Mouse (Mus musculus) liver, embryonic 16.5 days (tissue): ENCODE measurements around the gene Zc3h12c. TPM values are rescaled to one million over a fixed set of nuclear protein-coding genes. Genes with fewer than 3 reads are reported as not detected.

ENCODE experiments used
- ATAC-seq: fragments of 200-750 bp; cut with Nextera tagmentation; 2 replicates; pipeline ENCODE4 v1.8.0; 2017; ENCODE audit warnings: low read depth, mild to moderate bottlenecking, moderate number of reproducible peaks, moderate library complexity
- H3K27ac ChIP-seq: fragments of 300-500 bp; sonication (generic); 2 replicates; pipeline ENCODE4 v1.5.1; 2014; ENCODE audit warnings: mild to moderate bottlenecking, low read length
- H3K27me3 ChIP-seq: fragments of 300-500 bp; sonication (generic); 2 replicates; pipeline ENCODE4 v1.6.1; 2014; ENCODE audit warnings: low read depth, low read length, mixed read lengths; ENCODE audit not compliant: control insufficient read depth, insufficient read depth
- H3K36me3 ChIP-seq: fragments of 300-500 bp; sonication (generic); 2 replicates; pipeline ENCODE4 v1.6.1; 2014; ENCODE audit warnings: mild to moderate bottlenecking; ENCODE audit not compliant: control insufficient read depth, insufficient read depth
- H3K4me1 ChIP-seq: fragments of 300-500 bp; sonication (generic); 2 replicates; pipeline ENCODE4 v1.6.1; 2014; ENCODE audit warnings: low read depth, low read length, mixed read lengths; ENCODE audit not compliant: control insufficient read depth
- H3K4me2 ChIP-seq: fragments of 300-500 bp; sonication (generic); 2 replicates; pipeline ENCODE4 v1.6.1; 2014; ENCODE audit warnings: low read depth, low read length, mixed read lengths
- H3K4me3 ChIP-seq: fragments of 300-500 bp; sonication (generic); 2 replicates; pipeline ENCODE4 v1.5.1; 2014; ENCODE audit warnings: low read depth, mild to moderate bottlenecking, low read length
- H3K9ac ChIP-seq: fragments of 300-500 bp; sonication (generic); 2 replicates; pipeline ENCODE4 v1.6.1; 2014; ENCODE audit warnings: low read depth, low read length
- H3K9me3 ChIP-seq: fragments of 300-500 bp; sonication (generic); replicated peaks from 2 replicates; pipeline ENCODE4 v1.6.1; 2016; ENCODE audit warnings: low read length; ENCODE audit not compliant: control insufficient read depth
- WGBS: fragments of 180-500 bp; shearing (Covaris S2); extraction: QIAGEN DNeasy Blood & Tissue Kit; methylation state at CpG from one replicate; pipeline ENCODE4 v1.1.7; 2014; ENCODE audit not compliant: insufficient replicate concordance; 5-methylcytosine and 5-hydroxymethylcytosine counted together
- polyA plus RNA-seq: library from polyadenylated mRNA; unstranded; fragments of >200 nt; fragmentation: Nextera tagmentation; extraction: Ambion mirVana; gene quantifications from 2 replicates; pipeline ENCODE4 v1.2.1, GENCODE M21; 2015

The Zc3h12c gene
- polyA plus RNA-seq, 1 experiment from 2014 or later: 0.44 TPM

DNA sequence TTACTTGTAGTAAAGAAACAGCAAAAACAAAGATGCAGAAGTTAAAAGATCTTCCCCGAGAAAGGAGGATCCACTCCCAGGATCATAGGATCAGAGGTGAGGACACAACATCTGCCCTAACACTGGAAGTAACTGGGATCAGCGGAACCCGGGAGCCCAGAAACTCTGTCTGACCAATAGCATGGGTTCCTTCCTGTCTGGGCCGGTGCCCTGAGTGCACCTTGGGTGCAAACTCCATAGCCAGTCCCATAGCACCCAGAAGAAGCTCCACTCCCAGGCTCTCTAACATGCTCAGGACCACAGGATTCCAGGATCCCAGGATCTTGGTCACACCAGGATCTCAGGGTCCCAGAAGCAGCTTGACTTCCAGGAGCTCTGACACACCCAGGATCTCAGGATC lies 13.0 kb downstream of the Zc3h12c start:
- Histone ChIP-seq H3K4me1 (no peaks in the 10 kb centered on the region), H3K4me2 (no peak overlapping the region), H3K4me3 (no peak overlapping the region), H3K9ac (no peak overlapping the region), H3K27me3 (no peaks in the 10 kb centered on the region), H3K36me3 (no peaks in the 10 kb centered on the region), H3K9me3 (no peaks in the 10 kb centered on the region), H3K27ac (no peak overlapping the region)
- no peak for ATAC-seq
- 70% methylated on average over 4 of the region's 4 CpGs for WGBS

DNA sequence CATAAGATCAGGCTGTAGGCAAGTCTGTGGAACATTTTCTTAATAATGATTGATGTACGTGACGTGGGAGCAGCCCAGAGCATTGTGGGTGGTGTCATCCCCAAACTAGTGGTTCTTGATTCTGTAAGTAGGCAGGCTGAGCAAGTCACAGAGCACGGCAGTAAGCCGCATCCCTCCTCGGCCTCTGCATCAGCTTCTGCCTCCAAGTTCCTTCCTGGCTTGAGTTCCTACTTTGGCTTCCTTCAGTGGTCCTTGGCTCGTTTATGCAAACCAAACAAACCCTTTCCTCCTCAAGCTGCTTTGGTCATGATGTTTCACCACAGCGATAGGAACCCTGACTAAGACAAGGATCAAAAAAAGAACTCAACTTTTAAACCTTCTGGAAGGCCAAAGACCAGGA lies 14.1 kb downstream of the Zc3h12c start:
- 41% methylated on average over 7 of the region's 7 CpGs for WGBS
- no peaks in the 10 kb centered on the region for H3K9me3 ChIP-seq
- H3K4me1 ChIP-seq: no peaks in the 10 kb centered on the region
- no peak overlapping the region for H3K4me2 ChIP-seq
- H3K27me3 ChIP-seq: no peaks in the 10 kb centered on the region
- no peak for ATAC-seq
- H3K4me3 ChIP-seq: no peak overlapping the region
- no peaks in the 10 kb centered on the region for H3K36me3 ChIP-seq
- H3K27ac ChIP-seq: no peak overlapping the region
- no peak overlapping the region for H3K9ac ChIP-seq

DNA sequence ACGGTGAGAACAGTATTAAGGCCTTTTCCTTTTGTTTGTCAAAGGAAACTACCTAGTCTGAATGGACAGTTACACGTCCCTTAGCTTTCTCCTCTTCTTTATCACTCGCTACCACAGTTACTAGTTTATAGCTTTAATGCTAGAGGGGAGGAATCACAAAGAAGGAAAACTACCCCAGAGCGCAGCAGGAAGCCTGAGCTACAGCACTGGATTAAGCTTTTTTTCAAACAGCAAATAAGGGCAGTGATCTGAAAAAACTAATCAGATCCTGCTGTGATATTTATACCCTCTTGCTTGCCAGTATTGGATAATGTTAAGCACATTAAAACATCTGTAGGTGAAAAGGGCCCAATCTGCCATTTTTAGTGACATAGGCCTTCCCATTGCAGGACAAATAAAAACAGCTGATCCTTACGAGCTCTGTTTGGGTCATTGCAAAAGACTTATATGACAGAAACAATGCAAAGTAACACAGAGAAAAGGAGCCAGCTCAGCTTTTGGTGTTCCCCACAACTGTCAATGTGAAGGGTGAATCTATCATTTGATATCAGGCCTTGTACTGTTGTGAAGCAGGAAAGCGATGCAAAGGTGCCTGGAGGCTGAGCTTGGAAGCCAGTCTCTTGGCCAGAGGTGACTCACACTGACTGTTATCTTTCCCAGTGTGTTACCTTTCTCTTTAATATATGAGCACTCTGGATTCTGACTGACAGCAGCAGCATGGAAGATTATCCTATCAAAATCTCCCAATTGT lies 16.1 kb downstream of the Zc3h12c start:
- Histone ChIP-seq H3K27me3 (no peaks in the 10 kb centered on the region), H3K4me1 (no peaks in the 10 kb centered on the region), H3K36me3 (no peaks in the 10 kb centered on the region), H3K27ac (no peak overlapping the region), H3K9ac (no peak overlapping the region), H3K4me2 (no peak overlapping the region), H3K9me3 (no peaks in the 10 kb centered on the region), H3K4me3 (no peak overlapping the region)
- 68% methylated on average over 6 of the region's 6 CpGs for WGBS
- ATAC-seq: no peak

DNA sequence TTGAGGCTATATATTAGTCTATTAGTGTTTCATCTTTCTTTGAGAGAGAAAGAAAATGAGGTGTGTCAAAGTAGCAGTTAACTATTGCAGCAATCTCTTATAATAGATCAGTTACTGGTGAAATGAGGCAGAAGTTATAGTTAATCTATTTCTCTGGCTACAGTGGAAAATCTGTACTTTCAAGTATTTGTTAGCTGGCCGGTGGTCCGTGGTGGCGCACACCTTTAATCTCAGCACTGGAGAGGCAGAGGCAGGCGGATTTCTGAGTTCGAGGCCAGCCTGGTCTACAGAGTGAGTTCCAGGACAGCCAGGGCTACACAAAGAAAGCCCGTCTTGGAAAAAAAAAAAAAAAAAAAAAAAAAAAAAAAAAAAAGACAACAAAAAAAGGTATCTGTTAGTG lies 18.6 kb downstream of the Zc3h12c start:
- no peaks in the 10 kb centered on the region for H3K36me3 ChIP-seq
- no peak overlapping the region for H3K27ac ChIP-seq
- H3K4me3 ChIP-seq: no peak overlapping the region
- no peak for ATAC-seq
- no peaks in the 10 kb centered on the region for H3K4me1 ChIP-seq
- no peaks in the 10 kb centered on the region for H3K9me3 ChIP-seq
- H3K4me2 ChIP-seq: no peak overlapping the region
- WGBS: 76% methylated on average over 6 of the region's 6 CpGs
- no peak overlapping the region for H3K9ac ChIP-seq
- H3K27me3 ChIP-seq: no peaks in the 10 kb centered on the region

DNA sequence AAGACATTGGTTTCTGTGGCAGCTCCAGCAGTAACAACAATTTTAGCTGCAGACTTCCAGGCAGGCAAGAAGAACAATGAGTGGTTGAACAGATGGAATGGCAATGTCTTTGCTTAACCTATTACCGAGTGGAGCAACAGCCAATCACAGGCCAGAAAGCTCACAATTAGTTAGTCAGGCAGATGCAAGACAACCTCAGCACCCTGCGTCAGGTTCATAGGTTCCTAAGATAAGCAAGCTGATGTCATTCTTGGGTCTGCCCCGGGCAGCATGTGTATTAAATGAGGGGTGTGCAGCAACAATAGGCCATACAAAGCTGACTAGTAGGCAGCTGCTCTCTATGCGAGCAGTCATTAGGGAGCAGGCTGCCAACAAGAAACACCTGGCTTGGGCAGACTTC lies 19.1 kb downstream of the Zc3h12c start:
- H3K27me3 ChIP-seq: no peaks in the 10 kb centered on the region
- H3K27ac ChIP-seq: no peak overlapping the region
- WGBS: 49% methylated on average over 4 of the region's 4 CpGs
- no peak overlapping the region for H3K4me2 ChIP-seq
- H3K4me1 ChIP-seq: no peaks in the 10 kb centered on the region
- H3K36me3 ChIP-seq: no peaks in the 10 kb centered on the region
- no peak for ATAC-seq
- no peak overlapping the region for H3K4me3 ChIP-seq
- H3K9me3 ChIP-seq: no peaks in the 10 kb centered on the region
- H3K9ac ChIP-seq: no peak overlapping the region

DNA sequence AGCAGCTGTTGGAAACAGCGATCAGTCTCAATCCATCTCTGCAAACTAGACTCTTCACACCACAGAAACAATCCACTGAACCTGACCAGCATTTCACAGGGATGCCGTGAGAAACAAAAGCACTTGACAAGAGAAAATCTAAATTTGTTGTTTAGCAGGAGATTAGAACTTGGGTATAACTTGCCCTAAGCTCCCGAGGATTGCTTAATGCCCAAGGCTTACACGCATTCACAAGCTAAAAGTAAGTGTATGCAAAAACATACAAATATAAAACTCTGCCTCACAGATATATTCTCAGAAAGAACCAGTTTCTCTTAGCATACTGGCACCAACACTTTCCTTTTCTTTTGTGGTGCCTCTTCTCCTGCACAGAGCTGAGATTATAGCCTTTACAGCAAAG lies 19.5 kb downstream of the Zc3h12c start:
- no peak for ATAC-seq
- H3K4me3 ChIP-seq: no peak overlapping the region
- no peaks in the 10 kb centered on the region for H3K4me1 ChIP-seq
- no peaks in the 10 kb centered on the region for H3K9me3 ChIP-seq
- WGBS: 66% methylated on average over 4 of the region's 4 CpGs
- H3K36me3 ChIP-seq: no peaks in the 10 kb centered on the region
- no peak overlapping the region for H3K27ac ChIP-seq
- no peaks in the 10 kb centered on the region for H3K27me3 ChIP-seq
- H3K9ac ChIP-seq: no peak overlapping the region
- H3K4me2 ChIP-seq: no peak overlapping the region

DNA sequence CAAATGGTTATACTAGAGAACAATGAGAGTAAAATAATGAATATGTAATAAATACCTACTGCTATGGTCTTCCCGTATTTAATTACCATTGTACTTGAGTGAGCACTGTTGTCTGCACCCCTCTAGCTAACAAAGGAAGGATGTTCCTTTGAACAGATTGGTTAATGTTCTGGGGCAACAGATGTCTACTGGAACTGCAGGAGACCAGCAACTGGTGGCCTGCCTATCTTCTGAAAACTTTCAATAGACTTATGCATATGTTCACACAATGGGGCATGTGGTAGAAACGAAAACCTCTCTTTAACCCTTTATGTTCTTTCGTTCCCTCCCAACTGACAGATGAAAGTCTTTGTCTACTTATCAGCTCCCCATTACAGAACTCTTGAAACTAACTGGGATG lies 20.1 kb downstream of the Zc3h12c start:
- H3K36me3 ChIP-seq: no peaks in the 10 kb centered on the region
- H3K4me1 ChIP-seq: no peaks in the 10 kb centered on the region
- H3K4me2 ChIP-seq: no peak overlapping the region
- H3K27ac ChIP-seq: no peak overlapping the region
- 54% methylated on average over 3 of the region's 3 CpGs for WGBS
- no peak overlapping the region for H3K4me3 ChIP-seq
- ATAC-seq: no peak
- no peaks in the 10 kb centered on the region for H3K27me3 ChIP-seq
- no peaks in the 10 kb centered on the region for H3K9me3 ChIP-seq
- H3K9ac ChIP-seq: no peak overlapping the region

DNA sequence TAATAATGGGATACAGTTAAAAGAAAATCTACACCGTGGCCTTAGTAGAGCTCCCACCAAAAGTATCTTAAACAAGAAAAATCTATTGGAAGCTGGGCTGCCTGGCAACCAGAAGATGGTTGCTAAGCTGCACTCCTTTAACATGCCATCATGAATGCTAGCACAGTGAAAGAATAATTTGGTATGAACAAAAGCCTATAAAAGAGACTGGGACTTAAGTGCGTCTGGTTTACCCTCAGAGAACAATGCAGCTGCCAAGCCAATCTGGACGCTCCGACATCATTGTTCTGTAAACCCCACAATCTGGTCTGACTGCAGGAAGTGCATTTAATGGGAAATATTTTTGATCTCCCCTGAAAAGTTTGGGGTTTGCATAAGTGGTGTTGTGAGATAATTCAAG lies 22.1 kb downstream of the Zc3h12c start:
- Histone ChIP-seq H3K9me3 (no peaks in the 10 kb centered on the region), H3K27me3 (no peaks in the 10 kb centered on the region), H3K4me3 (no peak overlapping the region), H3K4me2 (no peak overlapping the region), H3K36me3 (no peaks in the 10 kb centered on the region), H3K27ac (no peak overlapping the region), H3K4me1 (no peaks in the 10 kb centered on the region), H3K9ac (no peak overlapping the region)
- no peak for ATAC-seq
- WGBS: 70% methylated on average over 4 of the region's 4 CpGs

DNA sequence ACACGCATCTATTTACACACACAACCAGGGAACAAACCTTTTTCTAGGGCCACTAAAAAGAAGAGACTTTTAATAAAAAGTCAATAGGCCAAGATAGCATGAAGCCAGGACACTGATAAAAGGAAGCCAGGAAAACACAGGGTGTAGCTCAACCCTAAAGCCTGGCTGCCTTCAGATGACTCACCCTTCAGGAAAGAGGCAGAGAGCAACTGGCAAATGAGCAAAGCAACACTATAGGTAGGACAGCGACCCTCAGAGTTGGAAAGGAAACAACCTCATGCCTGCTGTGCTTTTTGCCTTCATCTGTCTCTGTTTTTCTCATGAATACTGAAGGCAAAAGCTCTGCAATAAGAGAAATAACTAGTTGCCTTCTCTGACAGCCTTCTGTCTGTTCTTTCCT lies 35.6 kb downstream of the Zc3h12c start:
- no peak for ATAC-seq
- H3K4me3 ChIP-seq: no peak overlapping the region
- no peaks in the 10 kb centered on the region for H3K4me1 ChIP-seq
- H3K36me3 ChIP-seq: no peaks in the 10 kb centered on the region
- 48% methylated on average over 2 of the region's 2 CpGs for WGBS
- no peak overlapping the region for H3K27ac ChIP-seq
- H3K9ac ChIP-seq: no peak overlapping the region
- no peaks in the 10 kb centered on the region for H3K27me3 ChIP-seq
- H3K9me3 ChIP-seq: no peaks in the 10 kb centered on the region
- no peak overlapping the region for H3K4me2 ChIP-seq
